Mouse (Mus musculus): ENCODE data around the gene Gabrb1.
"Not testable (repeated sequence)": the region's sequence is repeated elsewhere in the genome, so short reads cannot be mapped to it uniquely, and the experiment has no call there.

The Gabrb1 gene

DNA sequence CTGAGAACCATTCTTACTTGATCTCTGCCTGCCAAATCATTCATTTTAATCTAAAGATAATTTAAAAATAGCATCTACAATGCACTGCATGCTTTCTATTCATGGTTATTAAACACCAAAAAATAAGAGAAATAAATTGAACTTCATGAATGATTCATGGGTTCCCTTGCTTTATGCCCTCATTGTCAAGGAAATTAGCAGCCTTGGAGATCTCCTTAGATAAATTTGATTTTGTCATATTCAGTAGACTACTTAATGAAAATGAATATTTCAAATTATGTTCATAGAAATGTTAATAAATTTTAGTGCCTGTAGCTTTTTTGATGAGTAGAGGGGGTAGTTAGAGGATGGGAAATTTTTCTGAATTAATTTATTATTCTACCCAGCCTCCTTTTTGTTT, 379.0 kb downstream of the Gabrb1 start:
- DNase-seq (ENCODE audit: low spot score) = no peak

DNA sequence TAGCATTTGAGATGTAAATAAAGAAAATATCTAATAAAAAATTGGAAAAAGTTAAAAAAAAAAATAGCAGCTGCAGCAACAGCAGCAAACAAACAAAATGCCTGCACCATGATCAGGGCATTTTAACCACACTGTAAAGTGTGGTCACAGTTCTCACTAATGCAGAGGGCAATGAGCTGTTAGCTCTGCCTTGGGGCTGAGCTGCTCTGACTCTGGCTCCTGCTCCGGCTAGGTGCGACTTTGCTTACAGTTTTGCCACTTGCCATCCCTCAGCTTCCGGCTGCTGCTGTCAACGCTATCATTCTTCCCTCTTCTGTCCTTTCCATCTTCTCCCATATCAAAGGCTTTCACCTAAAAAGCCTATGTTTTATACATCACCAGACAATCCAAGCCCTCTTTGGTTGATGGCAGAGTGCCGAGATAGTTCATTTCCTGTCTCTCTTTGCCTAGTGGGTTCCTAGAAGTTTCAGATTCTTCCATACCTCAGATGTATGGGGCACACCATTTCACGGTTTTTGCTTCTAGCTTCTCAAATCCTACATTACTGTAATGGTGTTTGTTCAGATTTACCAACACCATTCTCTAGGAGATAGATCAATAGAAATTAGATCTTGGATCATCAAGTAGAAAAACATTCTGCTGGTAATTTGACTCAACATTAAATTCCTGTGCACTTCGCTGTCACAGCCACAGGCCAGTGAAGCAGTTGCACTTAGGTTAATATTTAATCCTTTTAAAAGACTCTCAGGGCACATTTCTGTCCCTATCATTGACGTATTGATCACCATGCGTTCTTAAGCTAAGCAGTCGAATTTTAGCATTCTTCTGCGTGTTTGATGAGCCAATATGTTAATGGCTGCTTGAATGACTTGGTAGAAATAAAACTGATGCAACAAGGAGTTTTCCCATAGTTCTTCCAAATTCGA, 385.6 kb downstream of the Gabrb1 start:
- DNase-seq (ENCODE audit: low spot score) = no peak

DNA sequence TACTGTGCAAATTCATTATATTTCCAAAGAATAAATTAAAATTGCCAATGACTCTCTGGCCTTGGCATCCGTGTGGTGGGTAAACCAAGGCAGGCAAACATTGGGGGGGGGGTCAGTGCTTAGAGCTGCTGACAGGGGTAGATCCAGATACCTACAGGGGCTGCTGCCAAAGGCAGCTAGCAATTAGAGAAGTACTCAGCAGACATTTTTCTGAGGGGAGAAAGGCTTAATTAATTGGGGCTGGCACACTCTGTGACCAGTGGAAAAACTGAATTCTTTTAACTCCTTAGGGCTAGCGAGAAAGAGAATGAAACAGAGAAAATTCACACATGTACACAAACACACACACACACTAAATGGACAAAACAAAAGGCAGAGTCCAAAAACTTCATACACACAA, 388.3 kb downstream of the Gabrb1 start:
- DNase-seq (ENCODE audit: low spot score) = no peak

DNA sequence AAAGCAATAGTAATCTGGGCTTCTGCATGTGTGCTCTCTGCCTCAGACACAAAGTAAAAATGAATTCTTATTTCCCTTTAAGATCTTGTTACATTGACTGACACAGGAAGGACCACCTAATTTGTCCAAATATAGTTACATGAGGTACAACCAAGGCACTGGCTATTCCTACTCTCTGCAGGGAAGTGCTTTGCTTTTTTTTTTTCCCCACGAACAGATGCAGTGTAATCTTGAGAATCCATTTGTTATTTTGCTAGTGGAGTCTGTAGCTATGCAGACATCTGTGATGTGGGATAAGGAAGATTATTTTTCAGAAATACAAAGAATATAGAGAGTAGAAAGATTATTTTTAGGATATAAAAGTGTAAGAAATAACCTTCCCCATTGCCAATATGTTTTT, 406.2 kb downstream of the Gabrb1 start:
- DNase-seq (ENCODE audit: low spot score) = no peak

DNA sequence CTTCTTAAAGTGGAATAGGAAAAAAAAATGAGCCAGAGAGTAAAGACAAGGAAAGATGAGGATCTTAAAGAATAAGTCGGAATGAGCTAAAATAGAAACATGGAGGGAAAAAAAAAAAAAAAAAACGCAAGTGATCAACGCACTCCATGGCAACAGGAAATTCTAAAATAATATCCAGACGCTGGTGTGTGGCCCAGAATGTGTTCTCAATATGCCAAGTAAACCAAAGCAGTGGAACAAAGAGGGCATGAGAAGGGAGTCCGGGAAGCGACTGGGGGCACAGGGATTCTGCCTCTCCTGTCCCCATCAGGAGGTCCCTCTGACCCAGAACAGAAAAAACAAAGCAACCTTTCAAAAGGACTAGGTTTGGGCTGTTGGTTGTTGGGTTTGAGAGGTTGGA, 410.9 kb downstream of the Gabrb1 start:
- no peak for DNase-seq (ENCODE audit: low spot score)

DNA sequence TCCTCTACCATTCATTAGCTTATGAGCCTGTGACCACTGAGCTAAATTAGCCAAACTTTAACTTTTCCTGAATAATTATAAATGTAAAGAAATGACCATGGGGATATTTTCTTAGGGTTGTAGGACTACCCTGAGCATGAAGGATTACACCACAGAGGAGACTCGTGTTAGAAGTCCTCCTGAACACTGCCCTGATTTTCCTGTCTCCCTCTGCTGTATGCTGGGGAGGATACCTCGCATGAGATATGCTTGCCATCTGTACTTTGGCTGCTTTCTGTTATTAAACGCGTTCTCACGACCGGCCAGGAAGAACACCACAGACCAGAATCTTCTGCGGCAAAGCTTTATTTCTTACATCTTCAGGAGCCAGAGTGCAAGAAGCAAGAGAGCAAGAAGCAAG, 411.5 kb downstream of the Gabrb1 start:
- not testable (repeated sequence) for DNase-seq (ENCODE audit: low spot score)

DNA sequence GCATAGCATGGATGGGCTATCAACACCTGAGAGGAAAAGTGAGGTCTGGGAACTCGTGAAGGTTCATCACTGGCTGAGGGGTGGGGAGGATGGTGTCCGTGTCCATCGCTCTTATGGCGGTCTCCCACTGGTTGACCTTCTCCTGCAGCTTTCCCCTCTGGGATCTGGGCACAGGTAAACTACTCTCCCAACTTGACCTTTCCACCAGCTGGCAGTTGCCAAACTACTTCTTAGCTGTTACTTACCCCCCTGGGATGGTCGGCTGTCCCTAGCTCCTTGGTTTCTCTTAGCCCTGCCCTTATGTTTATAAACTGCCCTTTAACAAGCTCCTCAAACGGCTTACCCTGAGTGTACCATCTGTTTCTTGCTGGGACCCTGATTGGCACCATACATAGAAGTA, 418.9 kb downstream of the Gabrb1 start:
- no peak for DNase-seq (ENCODE audit: low spot score)

DNA sequence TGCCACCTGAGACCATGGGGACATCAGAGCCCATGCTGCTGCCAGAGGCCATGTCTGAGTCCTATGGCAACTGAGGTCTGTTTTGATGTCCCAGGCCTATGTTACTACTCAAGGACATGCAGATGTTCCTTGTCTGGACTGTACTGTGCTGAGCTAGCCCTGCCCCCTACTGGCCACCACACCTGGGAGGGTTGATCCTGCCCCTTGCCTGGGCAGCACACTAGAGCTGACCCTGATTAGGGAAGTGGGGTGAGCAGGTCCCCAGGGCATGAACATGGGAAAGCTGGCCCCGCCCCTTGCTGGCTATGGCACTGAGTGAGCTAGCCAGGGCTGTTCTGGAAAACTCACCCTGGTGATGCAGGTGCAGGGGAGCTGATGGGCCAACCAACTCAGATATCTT, 428.6 kb downstream of the Gabrb1 start:
- DNase-seq (ENCODE audit: low spot score) = no peak

DNA sequence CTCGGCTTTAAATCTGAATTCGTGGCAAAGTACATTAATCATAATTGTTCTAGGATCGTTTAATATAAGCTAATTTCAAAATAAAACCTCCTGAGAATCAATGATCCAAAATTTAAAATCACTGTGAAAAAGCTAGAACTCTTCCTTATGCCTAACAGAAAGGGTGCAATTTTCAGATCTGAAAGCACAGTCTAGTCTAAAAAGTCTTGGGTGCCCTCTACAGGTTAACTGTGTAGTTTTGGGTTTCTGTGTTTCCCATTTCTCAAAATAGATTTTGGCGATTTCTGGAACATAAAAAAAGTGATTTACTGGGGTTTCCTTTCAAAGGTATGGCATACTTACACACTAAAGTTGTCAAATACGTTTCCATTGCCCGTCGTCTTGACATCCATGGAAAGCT, 436.7 kb downstream of the Gabrb1 start:
- DNase-seq (ENCODE audit: low spot score) = no peak

DNA sequence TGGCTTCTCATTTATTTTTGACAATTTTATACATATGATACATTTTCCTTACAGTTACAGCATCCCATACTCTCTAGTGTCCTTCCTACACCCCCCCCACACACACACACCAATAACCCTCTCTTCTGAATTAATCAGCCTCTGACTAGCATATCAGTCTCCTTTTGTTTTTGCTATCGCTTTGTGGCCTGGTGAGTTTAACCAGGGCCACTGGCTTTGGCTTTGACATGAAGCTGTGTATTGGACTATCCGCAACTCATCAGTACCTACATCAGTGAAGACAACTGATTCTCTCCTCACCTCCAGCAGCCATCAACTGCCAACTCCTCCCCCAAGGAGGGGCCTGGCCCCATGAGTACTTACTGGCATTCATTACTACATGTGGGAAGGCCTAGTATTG, 437.1 kb downstream of the Gabrb1 start:
- DNase-seq (ENCODE audit: low spot score) = no peak

DNA sequence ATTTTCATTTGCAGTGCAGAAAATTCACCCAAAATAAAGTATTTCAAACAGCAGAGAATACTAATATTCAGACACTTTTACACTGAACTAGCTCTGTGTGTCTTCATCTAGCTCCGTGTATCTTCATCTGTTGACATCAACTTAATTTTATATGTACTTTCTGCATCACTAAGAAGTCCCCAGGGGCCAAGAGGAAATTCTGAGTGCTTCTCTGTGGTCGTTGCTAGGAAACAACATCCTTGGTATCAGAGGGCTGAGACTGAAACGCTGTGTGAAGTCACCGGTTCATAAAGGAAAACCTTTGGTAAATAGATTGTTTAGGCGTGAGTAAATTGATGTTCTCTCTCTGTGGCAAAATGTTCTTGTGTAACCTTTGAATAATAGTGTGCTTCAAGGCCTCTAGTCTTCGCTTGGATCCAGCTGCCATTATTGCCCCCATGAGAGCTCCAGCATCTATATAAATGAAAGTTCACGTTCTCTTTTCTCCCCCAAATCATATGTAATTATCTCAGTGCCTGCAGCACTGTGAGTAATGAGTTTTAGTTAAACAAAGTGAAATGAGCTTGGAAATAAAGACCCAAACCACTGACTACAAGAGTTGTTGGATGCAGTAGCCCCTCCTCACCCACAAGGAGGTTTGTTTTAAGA, 446.5 kb downstream of the Gabrb1 start:
- no peak for DNase-seq (ENCODE audit: low spot score)

DNA sequence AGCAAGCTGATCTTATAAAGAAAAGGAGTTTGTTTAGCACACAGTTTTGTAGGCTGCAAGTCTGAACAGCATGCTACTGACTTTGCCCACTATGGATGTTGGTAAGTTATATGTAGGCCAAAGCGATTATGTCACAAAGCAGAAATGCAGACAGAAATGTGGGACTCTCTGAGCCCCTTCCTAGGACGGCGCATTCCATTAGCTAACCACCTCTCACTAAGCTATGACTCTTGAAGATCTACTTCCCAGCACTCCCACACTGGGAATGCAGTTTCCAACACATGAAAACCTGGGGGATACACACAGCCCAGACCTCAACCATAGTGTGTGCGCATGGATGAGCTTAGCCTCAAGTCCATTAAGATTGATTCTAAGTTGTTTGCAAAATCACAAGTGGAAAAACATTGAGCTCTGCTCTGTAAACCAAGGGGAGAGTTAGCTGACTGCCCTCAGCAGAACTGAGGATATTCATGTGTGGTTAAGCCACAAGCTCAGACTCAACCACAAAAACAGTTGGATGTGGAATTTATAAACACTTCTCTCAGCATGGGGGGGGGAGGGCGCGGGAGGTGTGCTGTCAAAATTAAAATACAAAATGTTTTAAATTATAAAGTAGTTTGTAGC, 464.6 kb downstream of the Gabrb1 start:
- no peak for DNase-seq (ENCODE audit: low spot score)

DNA sequence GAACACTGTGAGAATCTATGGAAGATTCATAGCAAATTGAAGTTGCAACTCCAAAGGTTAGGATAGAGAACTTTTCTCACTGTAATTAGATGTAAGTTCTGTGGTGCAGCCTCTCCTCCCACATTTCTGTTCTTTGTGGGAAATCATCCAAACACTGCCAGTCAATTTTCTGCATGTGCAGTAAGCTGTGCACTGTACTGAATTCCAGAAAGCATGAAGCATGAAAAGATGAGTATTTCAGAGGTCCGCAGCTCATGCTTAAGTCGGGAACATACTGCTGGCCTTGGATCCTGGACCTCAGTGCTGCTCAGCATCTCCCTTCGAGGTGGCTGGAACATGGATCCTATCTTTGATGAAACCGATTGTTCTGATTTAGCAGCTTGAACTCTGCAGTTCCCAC, 468.8 kb downstream of the Gabrb1 start:
- DNase-seq (ENCODE audit: low spot score) = no peak

DNA sequence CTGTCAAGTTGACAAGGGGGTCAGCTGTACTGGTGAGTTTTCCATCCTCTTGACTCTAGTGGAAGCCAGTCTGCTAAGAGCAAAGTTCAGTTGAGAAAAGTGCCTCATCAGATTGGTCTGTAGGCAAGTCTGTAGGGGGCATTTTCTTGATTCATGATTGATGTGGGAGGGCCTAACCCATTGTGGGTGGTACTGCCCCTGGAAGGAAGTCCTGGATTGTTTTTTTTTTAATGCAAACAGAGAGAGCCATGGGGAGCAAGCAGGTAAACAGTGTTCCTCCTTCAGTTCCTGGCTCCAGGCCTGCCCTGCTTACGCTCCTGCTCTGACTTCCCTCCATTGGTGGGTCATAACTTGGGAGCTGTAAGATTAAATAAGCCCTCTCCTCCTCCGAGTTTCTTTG, 476.0 kb downstream of the Gabrb1 start:
- DNase-seq (ENCODE audit: low spot score) = no peak

DNA sequence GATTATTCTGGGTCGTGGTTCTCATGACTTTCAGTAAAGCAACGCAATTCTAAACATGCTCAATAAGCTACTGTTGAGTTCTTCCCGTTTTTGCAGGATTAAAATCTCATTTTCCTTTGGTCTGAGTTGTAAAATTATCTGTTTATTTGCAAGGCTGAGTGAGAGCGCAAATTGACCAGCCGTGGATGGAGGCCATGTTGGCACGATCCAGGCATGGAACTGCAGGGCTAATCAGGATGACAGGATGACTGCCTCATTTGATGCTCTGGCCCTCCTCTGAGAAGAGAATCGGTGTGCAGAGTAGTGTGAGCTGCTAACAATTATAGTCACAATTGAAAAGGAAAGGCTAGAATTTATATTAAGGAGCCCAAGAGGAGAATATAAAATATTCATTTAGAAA, 480.3 kb downstream of the Gabrb1 start:
- no peak for DNase-seq (ENCODE audit: low spot score)

DNA sequence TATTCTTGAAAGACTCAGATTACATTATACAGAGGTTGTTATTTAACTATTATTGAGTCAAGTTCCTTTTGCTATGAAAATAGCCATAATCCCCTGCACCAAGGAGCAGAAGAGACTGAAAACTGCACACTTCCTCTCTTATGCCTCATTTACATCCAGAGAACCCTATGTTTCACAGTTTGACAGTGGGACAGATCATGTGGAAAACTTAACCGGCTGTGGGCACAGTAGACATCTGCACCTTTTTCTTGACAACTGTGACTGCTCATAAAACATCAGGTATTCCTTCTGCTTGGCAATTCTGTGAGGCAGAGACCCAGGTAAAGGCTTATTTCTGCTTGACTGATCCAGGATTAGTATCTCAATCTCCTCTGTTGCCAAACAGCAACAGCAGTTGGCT, 481.7 kb downstream of the Gabrb1 start:
- no peak for DNase-seq (ENCODE audit: low spot score)

DNA sequence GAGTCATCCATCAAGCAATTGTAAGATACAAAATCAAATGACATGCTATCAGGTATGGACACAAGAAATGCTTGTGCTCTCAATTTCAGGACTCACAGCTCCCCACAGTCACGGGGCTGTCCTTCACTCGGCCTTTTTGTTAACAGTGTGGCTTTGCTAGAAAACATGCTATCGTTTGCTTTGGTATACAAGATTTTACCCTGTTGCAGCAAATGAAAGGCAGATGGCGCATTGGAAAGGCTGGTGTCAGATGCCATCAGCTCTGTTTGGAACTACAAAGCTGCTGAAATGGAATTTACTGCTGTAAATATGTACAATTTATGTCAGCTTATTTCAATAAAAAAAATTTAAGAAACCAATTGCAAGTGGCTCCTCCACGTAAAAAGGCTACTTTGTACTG, 490.8 kb downstream of the Gabrb1 start:
- DNase-seq (ENCODE audit: low spot score) = no peak

DNA sequence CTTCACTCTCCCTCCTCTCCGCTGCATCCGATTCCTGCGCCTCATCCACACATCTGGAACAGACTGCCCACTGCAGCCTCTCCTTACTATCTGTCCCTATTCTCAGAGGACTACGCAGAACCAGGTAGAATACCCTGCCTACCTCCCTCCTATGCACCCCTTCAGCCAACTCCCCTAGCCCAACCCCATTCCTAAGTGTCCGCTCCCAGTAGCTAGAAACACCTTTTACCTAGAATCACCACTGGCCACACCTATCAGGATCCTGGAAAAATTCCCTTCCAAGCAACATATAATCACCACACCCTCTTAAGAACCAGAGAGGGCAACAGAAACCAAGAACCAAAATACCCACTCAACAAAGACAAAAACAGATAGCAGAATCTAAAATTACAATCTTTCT, 493.0 kb downstream of the Gabrb1 start:
- no peak for DNase-seq (ENCODE audit: low spot score)

DNA sequence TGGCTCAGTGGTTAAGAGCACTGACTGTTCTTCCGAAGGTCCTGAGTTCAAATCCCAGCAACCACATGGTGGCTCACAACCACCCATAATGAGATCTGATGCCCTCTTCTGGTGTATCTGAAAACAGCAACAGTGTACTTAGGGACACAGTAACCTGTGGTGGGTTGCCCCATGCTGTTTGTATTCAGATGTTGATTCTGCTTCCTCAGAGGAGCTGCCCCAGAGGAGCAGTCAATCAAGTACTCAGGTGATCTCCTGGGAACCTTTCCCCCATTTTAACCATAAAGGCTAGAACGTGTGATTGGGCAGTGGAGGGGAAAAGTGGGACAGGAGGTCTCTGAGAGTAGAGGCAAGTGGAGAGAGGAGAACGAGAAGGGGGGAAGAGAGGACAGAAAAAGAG, 497.8 kb downstream of the Gabrb1 start:
- not testable (repeated sequence) for DNase-seq (ENCODE audit: low spot score)

DNA sequence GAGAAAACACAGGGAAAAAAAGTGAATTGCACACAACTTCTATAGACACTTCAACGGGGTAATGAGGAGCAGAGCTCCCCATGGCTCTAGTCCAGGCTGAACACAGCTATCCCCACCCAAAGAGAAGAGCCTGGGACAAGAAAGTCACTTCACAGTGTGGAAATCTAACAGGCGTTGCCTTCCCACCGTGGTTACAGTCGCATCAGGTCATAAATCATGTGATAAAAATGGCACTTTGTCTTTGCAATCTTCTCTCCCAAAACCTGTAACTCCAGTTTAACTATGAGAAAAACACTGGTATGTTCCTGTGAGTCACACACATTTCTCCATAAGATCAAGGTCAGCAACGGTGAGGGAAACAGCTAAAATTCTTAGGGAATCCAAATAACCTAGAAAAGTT, 498.7 kb downstream of the Gabrb1 start:
- DNase-seq (ENCODE audit: low spot score) = no peak

DNA sequence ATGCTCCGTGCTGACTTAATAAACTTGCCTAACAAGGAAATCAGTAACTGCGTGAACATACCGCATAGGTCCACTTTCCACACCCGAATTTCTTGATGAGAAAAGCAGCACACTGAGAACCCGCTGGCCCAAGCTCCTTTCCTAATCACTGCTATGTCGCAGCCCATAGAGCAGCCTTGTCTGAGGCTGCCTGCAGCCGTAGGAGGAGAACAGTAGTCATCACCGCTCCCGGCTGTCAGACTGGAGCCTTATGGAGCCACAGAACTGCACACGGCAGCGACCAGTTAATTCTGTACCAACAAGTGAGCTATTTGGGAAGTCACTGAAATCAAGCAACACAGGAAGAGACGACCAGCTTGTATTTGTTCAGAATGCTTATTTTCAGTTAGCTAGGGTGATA, 500.8 kb downstream of the Gabrb1 start:
- no peak for DNase-seq (ENCODE audit: low spot score)

DNA sequence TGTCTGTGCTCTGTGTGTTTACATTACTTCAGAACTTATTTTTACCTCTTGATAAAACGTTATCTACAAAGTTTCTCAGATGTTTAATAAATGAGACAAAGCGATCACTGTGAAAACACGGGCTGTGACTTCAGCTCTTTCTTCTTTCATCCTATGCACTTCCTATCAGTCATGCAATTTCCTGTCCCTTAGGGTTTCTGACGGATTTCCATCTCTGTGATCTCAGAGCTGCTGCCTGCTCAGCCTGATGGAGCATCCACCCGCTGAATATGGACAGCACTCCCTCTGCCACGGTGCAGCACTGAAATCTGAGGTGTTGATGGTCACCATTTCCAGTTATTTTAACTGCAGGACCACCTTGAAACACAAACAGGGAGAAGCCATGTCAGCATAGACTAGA, 501.6 kb downstream of the Gabrb1 start:
- no peak for DNase-seq (ENCODE audit: low spot score)

DNA sequence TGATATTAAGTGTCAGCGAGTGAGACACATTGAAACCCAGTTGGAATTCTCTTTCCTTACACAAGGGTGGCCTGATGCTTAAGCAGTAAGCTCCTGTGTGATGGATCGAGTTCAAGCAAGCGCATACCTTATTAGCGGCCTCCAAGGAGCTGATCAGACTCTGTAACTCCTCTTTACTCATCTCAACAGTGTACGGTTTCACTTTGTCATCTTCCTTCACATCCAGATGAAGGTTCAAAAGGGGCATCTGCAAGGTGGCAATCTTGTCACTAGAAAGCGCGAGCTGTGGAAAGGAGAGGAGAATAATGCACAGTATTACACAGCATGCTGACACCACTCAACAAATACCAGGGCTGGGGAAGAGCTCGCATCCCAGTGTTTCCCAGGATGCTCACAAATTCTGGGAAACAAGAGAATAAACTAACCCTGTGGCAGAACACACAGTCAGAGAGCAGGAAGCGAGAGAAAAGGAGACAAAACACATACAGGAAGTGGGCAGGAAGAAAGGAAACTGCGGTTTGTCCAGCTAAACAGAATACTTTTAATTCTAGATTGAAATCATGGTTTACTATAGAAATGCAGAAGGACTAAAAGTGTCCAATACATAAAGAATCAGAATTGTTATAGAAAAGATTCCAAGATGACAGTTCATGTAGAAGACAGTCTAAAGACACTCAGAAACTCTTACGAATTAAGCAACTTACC, 503.0 kb downstream of the Gabrb1 start:
- no peak for DNase-seq (ENCODE audit: low spot score)
